Mouse (Mus musculus): ENCODE data around the gene Arrdc2. TPM values are rescaled to one million over a fixed set of nuclear protein-coding genes. Genes with fewer than 3 reads are reported as not detected.

Gene Arrdc2
- polyA plus RNA-seq, 1 experiment from 2014 or later: 6.9 TPM

DNA sequence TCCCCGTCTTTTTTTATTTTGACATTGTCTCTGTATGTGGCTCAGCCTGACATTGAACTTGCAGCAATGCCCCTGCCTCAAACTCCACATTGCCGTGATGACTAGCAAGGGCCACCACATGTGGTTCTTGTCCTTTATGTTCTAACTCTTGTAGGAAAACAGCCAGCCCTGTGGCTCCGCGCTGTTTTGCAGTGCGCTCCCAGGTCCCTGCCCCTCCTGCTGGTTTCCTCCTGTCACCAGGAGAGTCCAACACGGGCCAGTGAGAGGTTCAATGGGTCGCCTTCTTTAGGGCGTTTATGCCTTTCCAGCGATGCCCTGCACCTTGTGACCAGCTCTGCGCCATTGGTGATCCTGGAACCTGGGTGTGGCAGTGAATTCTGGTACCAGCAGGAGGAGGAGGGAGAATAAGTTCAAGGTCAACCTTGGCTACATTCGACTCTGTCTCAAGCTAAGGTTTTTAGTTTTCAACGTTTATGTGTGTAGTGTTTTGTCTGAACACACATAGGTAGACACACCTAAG lies 26.5 kb upstream of the Arrdc2 start:
- Histone ChIP-seq H3K9ac (ENCODE audit: low read depth, low read length) (no peak overlapping the region), H3K27ac (ENCODE audit: low read depth, low read length) (no peak overlapping the region), H3K4me3 (ENCODE audit: low read depth, low read length) (peak overlapping the region; percentile 51), H3K27me3 (replicated peaks; ENCODE audit: control insufficient read depth, insufficient read depth, low read length) (peaks cover 38% of the 10 kb centered on the region), H3K9me3 (ENCODE audit: control insufficient read depth) (no peaks in the 10 kb centered on the region), H3K36me3 (ENCODE audit: control insufficient read depth, insufficient read depth) (peaks cover 8% of the 10 kb centered on the region; the same call in 1 of the 2 replicates), H3K4me2 (replicated peaks; ENCODE audit: low read depth) (peak overlapping the region; percentile 67), H3K4me1 (replicated peaks; ENCODE audit: control insufficient read depth, insufficient read depth, low read length) (peaks cover 13% of the 10 kb centered on the region)
- WGBS: 4% methylated on average over 12 of the region's 12 CpGs
- TF ChIP-seq CTCF (IDR thresholded peaks at IDR 0.05; ENCODE audit: low read depth): no peak; the same call in 1 of the 2 replicates
- ATAC-seq: peak; percentile 11; the same call in 1 of the 2 replicates

DNA sequence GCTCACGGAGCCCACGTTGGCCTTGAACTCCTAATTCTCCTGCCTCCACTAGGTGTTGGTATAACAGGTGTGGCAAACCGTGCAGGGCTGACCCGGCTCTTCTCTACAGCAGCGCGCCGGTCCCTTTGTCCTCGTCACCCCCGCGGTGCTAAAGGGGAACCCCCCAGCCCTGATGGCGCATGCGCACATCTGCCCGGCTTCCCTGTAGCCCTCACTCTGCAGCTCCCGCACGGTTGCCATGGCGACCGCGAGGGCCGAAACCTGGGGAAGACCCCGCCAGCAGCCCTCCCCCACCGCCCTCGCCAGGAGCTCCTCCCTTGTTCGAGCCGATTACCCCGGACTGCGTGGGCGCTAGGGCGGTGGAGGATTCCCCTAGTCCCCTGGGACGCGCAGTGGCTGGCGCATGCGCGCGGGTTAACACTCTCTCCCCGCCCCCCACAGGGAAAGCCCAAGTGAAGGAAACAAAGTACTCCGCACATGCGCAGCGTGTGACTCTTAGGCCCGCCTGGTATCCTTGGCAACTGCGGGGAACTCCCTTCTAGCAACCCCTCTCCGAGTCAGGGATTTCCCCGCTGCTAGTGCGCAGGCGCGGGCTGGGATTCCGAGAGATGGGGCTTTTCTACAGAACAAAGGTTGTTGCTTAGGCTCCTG lies 26.0 kb upstream of the Arrdc2 start:
- H3K9me3 ChIP-seq (ENCODE audit: control insufficient read depth): no peaks in the 10 kb centered on the region
- no peak overlapping the region for H3K27ac ChIP-seq (ENCODE audit: low read depth, low read length)
- TF ChIP-seq CTCF (IDR thresholded peaks at IDR 0.05; ENCODE audit: low read depth): no peak
- WGBS: 0% methylated on average over 46 of the region's 46 CpGs
- peaks cover 38% of the 10 kb centered on the region for H3K27me3 ChIP-seq (replicated peaks; ENCODE audit: control insufficient read depth, insufficient read depth, low read length)
- H3K4me2 ChIP-seq (replicated peaks; ENCODE audit: low read depth): peak overlapping the region; percentile 67
- peak overlapping the region; percentile 51 for H3K4me3 ChIP-seq (ENCODE audit: low read depth, low read length)
- H3K4me1 ChIP-seq (replicated peaks; ENCODE audit: control insufficient read depth, insufficient read depth, low read length): peaks cover 13% of the 10 kb centered on the region
- ATAC-seq: peak; percentile 89
- H3K36me3 ChIP-seq (ENCODE audit: control insufficient read depth, insufficient read depth): peaks cover 8% of the 10 kb centered on the region; the same call in 1 of the 2 replicates
- peak overlapping the region; percentile 37; the same call in 1 of the 2 replicates for H3K9ac ChIP-seq (ENCODE audit: low read depth, low read length)

DNA sequence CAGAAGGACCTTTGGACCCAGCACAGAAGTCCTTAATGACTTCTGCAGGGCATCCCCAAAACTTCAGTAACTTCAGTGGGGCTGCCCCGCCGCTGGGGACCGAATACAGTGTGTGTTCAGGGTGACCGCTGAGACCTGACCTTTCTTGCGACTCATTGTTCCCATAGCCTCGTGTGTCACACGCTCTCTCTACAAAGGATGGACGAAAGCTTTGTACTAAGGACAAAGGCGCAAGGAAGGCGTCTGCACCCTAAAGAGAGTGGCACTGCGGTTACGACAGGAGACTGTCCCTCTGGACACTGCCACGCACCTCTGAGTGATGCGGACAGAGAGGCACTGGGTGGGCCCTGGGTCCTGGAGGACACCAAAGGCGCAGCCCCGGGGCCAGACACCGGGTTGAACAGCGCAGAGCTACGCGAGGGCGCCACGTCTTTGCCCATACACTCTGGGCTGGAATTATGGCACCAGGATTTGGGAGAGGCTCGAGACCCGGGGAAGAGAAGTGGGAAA lies 25.2 kb upstream of the Arrdc2 start:
- Histone ChIP-seq H3K4me2 (replicated peaks; ENCODE audit: low read depth) (peak overlapping the region; percentile 67), H3K9ac (ENCODE audit: low read depth, low read length) (peak overlapping the region; percentile 7; the same call in 1 of the 2 replicates), H3K27ac (ENCODE audit: low read depth, low read length) (no peak overlapping the region), H3K4me1 (replicated peaks; ENCODE audit: control insufficient read depth, insufficient read depth, low read length) (peaks cover 13% of the 10 kb centered on the region), H3K27me3 (replicated peaks; ENCODE audit: control insufficient read depth, insufficient read depth, low read length) (peaks cover 38% of the 10 kb centered on the region), H3K9me3 (ENCODE audit: control insufficient read depth) (no peaks in the 10 kb centered on the region), H3K36me3 (ENCODE audit: control insufficient read depth, insufficient read depth) (peaks cover 8% of the 10 kb centered on the region; the same call in 1 of the 2 replicates), H3K4me3 (ENCODE audit: low read depth, low read length) (peak overlapping the region; percentile 51)
- no peak for TF ChIP-seq CTCF (IDR thresholded peaks at IDR 0.05; ENCODE audit: low read depth)
- WGBS: 5% methylated on average over 24 of the region's 24 CpGs
- ATAC-seq: no peak

DNA sequence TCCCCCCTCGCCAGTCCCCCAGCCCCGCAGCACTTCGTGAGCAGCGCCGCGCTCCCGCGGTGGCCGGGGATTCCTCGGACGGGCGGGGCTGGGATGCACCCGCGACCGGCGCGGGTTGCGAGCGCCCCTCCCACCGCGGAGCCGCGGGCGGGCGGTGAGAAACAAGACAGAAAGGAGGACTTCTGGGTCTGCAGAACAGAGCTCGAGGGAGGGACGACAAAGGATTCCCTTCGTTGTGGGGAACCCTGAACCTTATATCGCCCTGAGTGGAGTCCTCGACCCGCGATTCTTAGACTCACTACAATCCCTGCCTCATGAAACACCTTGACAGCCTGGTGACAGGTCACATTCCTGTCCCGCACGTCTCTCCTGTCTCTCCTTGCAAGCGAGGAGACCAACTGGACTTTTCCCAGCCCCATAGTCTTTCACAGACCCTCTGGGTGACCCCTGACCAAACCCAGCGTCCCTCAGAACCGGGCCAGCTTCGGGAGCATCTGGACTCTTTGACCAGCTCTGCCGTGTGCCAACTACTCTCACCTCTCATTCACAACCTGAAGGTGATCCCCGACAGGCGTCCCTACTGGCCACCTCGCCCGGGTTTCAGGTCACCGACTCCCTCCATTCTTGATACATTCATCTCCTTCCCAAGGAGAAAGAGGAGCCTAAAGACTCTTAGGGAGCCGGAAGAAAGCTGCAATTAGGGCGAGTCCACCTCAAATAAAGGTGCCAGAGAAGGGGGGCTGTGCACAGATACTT lies 24.6 kb upstream of the Arrdc2 start:
- Histone ChIP-seq H3K4me2 (replicated peaks; ENCODE audit: low read depth) (peak overlapping the region; percentile 67), H3K27me3 (replicated peaks; ENCODE audit: control insufficient read depth, insufficient read depth, low read length) (peaks cover 38% of the 10 kb centered on the region), H3K36me3 (ENCODE audit: control insufficient read depth, insufficient read depth) (peaks cover 8% of the 10 kb centered on the region; the same call in 1 of the 2 replicates), H3K9me3 (ENCODE audit: control insufficient read depth) (no peaks in the 10 kb centered on the region), H3K4me1 (replicated peaks; ENCODE audit: control insufficient read depth, insufficient read depth, low read length) (peaks cover 13% of the 10 kb centered on the region), H3K27ac (ENCODE audit: low read depth, low read length) (no peak overlapping the region), H3K9ac (ENCODE audit: low read depth, low read length) (0 out of 2 replicates have a peak overlapping the region, but pooled peaks have one; percentile 7), H3K4me3 (ENCODE audit: low read depth, low read length) (peak overlapping the region; percentile 33)
- no peak for ATAC-seq
- TF ChIP-seq CTCF (IDR thresholded peaks at IDR 0.05; ENCODE audit: low read depth): no peak
- under 1% methylated on average over 46 of the region's 46 CpGs for WGBS

DNA sequence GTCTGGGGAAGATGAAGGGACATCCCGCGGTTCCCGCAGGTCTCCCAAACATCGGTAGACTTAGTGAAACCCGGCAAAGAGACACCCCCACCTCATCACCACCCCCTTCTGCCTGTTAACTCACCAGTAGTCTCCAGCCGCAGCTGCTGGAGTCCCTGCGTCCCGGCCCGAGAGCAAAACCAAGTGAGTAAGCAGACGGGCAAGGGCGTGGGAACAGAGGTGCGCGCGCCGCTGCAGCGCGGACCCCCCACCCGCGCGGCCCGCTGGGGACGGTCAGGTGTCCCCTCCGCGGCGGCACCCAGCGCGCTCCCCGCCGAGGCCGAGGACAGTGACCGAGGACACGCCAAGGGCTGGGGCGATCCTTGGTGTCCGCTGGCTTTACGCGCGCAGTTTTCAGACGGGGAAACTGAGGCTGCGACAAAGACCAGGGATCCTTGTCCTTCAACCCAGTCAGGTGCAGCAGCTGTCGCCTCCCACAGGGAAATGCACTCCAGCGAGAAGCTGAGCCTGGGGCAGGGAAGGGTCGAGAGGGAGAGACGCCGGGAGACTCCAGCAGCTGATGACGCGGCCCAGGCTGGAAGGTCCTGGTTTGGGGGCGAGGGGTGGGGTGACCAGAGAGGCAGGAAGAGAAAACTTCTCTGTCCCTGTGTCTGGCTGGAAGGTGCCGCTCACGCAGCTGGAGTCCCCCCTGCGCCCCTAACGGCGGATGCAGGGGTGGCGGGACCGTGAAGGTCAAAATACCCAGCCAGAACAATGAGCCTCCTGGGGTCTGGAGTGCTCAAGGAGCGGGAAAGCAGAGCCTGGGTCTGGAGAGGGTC lies 23.5 kb upstream of the Arrdc2 start, which contains the start of gene Kcnn1:
Kcnn1 (minus strand) TSS at position 435 of the 818 bp plus-strand sequence.
- no peak for ATAC-seq
- no peaks in the 10 kb centered on the region for H3K9me3 ChIP-seq (ENCODE audit: control insufficient read depth)
- peaks cover 7% of the 10 kb centered on the region; the same call in 1 of the 2 replicates for H3K36me3 ChIP-seq (ENCODE audit: control insufficient read depth, insufficient read depth)
- peak within 1 kb of the TSS; percentile 33 for H3K4me3 ChIP-seq (ENCODE audit: low read depth, low read length)
- WGBS: 1% methylated on average over 55 of the region's 55 CpGs
- H3K9ac ChIP-seq (ENCODE audit: low read depth, low read length): peak within 1 kb of the TSS; percentile 22; the same call in 1 of the 2 replicates
- H3K4me1 ChIP-seq (replicated peaks; ENCODE audit: control insufficient read depth, insufficient read depth, low read length): peaks cover 13% of the 10 kb centered on the region; the same call in 1 of the 2 replicates
- H3K27me3 ChIP-seq (replicated peaks; ENCODE audit: control insufficient read depth, insufficient read depth, low read length): peaks cover 38% of the 10 kb centered on the region
- no peak within 1 kb of the TSS for H3K27ac ChIP-seq (ENCODE audit: low read depth, low read length)
- TF ChIP-seq CTCF (IDR thresholded peaks at IDR 0.05; ENCODE audit: low read depth): peak; percentile 58
- H3K4me2 ChIP-seq (replicated peaks; ENCODE audit: low read depth): peak within 1 kb of the TSS; percentile 67

Measured in intestine, postnatal 0 days (tissue).